Mouse (Mus musculus) limb, embryonic 15.5 days (tissue): Measurements from ENCODE around the gene Tmem222. TPM values are rescaled to one million over a fixed set of nuclear protein-coding genes. Genes with fewer than 3 reads are reported as not detected.

ENCODE experiments used
- ATAC-seq: fragments of 200-750 bp; cut with Nextera tagmentation; 2 replicates; pipeline ENCODE4 v1.8.0; 2017; ENCODE audit warnings: low read depth, moderate TSS enrichment; ENCODE audit not compliant: insufficient number of reproducible peaks, low FRiP score, low TSS enrichment
- H3K27ac ChIP-seq: fragments of 300-500 bp; sonication (generic); 2 replicates; pipeline ENCODE4 v1.5.1; 2015; ENCODE audit warnings: moderate library complexity, mild to moderate bottlenecking, inconsistent platforms
- H3K27me3 ChIP-seq: fragments of 300-500 bp; sonication (generic); 2 replicates; pipeline ENCODE4 v1.6.1; 2015; ENCODE audit warnings: inconsistent platforms
- H3K36me3 ChIP-seq: fragments of 300-500 bp; sonication (generic); 2 replicates; pipeline ENCODE4 v1.6.1; 2015; ENCODE audit warnings: inconsistent platforms
- H3K4me1 ChIP-seq: fragments of 300-500 bp; sonication (generic); 2 replicates; pipeline ENCODE4 v1.6.1; 2015; ENCODE audit warnings: inconsistent platforms
- H3K4me2 ChIP-seq: fragments of 300-500 bp; sonication (generic); 2 replicates; pipeline ENCODE4 v1.6.1; 2015; ENCODE audit warnings: mild to moderate bottlenecking, inconsistent platforms
- H3K4me3 ChIP-seq: fragments of 300-500 bp; sonication (generic); 2 replicates; pipeline ENCODE4 v1.5.1; 2015; ENCODE audit warnings: mild to moderate bottlenecking, inconsistent platforms
- H3K9ac ChIP-seq: fragments of 300-500 bp; sonication (generic); 2 replicates; pipeline ENCODE4 v1.6.1; 2015; ENCODE audit warnings: inconsistent platforms
- H3K9me3 ChIP-seq: fragments of 300-500 bp; sonication (generic); 2 replicates; pipeline ENCODE4 v1.6.1; 2016; ENCODE audit warnings: inconsistent platforms
- WGBS: fragments of 180-500 bp; shearing (Covaris S2); methylation state at CpG from one replicate; pipeline ENCODE4 v1.1.7; 2015; 5-methylcytosine and 5-hydroxymethylcytosine counted together
- polyA plus RNA-seq: library from polyadenylated mRNA; unstranded; fragments of >200 nt; fragmentation: Nextera tagmentation; extraction: Ambion mirVana; gene quantifications from 2 replicates; pipeline ENCODE4 v1.2.1, GENCODE M21; 2015

The Tmem222 gene
- polyA plus RNA-seq, 1 experiment from 2014 or later, result 81.6 TPM

- Histone ChIP-seq H3K9me3 (no peaks in the 10 kb centered on the region), H3K27me3 (no peaks in the 10 kb centered on the region), H3K4me3 (no peak overlapping the region), H3K36me3 (no peaks in the 10 kb centered on the region), H3K9ac (no peak overlapping the region), H3K27ac (peak overlapping the region; percentile 0; the same call in 1 of the 2 replicates), H3K4me2 (no peak overlapping the region), H3K4me1 (peaks cover 5% of the 10 kb centered on the region; the same call in 1 of the 2 replicates)
- peak; percentile 26; the same call in 1 of the 2 replicates for ATAC-seq
- 41% methylated on average over 8 of the region's 8 CpGs for WGBS
These were observed 48.0 kb downstream of the Tmem222 start for GRCm38 (mm10) chr4:133229582-133229981.

GRCm38 (mm10) chr4:133227636-133228035 lies 50.0 kb downstream of the Tmem222 start:
- Histone ChIP-seq H3K27me3 (no peaks in the 10 kb centered on the region), H3K4me1 (peaks cover 13% of the 10 kb centered on the region), H3K9ac (no peak overlapping the region), H3K27ac (no peak overlapping the region), H3K36me3 (no peaks in the 10 kb centered on the region), H3K4me3 (no peak overlapping the region), H3K4me2 (no peak overlapping the region), H3K9me3 (no peaks in the 10 kb centered on the region)
- WGBS, result 76% methylated on average over 8 of the region's 8 CpGs
- no peak for ATAC-seq

DNA sequence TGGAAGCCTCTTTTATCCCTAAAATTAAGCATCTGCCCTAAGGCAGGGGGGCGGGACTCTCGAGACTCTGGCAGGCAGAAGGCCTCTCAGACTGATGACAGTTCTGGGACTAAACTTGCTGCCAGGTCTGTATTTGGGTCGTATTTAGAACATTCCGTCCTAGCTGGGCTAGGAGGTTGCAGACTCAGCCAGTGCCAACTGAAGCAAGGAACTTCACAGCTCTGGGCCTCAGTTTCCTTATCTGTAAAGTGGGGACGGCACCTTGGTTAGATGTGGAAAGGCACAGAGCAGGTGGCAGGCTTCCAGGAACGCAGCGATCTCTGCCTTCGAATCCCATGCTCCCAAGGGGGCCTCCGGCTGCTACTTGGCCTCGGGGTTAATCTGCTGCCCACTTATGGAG lies 51.5 kb downstream of the Tmem222 start:
- H3K9me3 ChIP-seq, result no peaks in the 10 kb centered on the region
- no peak overlapping the region for H3K4me3 ChIP-seq
- WGBS, result 67% methylated on average over 10 of the region's 10 CpGs
- H3K4me2 ChIP-seq, result no peak overlapping the region
- H3K27me3 ChIP-seq, result peaks cover 10% of the 10 kb centered on the region; the same call in 1 of the 2 replicates
- no peak for ATAC-seq
- H3K36me3 ChIP-seq, result no peaks in the 10 kb centered on the region
- no peak overlapping the region for H3K27ac ChIP-seq
- H3K4me1 ChIP-seq, result peaks cover 17% of the 10 kb centered on the region
- no peak overlapping the region for H3K9ac ChIP-seq

- no peak overlapping the region for H3K9ac ChIP-seq
- no peak overlapping the region for H3K4me3 ChIP-seq
- H3K4me1 ChIP-seq, result peaks cover 17% of the 10 kb centered on the region
- H3K9me3 ChIP-seq, result no peaks in the 10 kb centered on the region
- WGBS, result 57% methylated on average over 5 of the region's 5 CpGs
- H3K27ac ChIP-seq, result no peak overlapping the region
- no peaks in the 10 kb centered on the region for H3K36me3 ChIP-seq
- ATAC-seq, result no peak
- H3K27me3 ChIP-seq, result peaks cover 17% of the 10 kb centered on the region; the same call in 1 of the 2 replicates
- H3K4me2 ChIP-seq, result no peak overlapping the region
These were observed 53.7 kb downstream of the Tmem222 start for GRCm38 (mm10) chr4:133223875-133224274.

DNA sequence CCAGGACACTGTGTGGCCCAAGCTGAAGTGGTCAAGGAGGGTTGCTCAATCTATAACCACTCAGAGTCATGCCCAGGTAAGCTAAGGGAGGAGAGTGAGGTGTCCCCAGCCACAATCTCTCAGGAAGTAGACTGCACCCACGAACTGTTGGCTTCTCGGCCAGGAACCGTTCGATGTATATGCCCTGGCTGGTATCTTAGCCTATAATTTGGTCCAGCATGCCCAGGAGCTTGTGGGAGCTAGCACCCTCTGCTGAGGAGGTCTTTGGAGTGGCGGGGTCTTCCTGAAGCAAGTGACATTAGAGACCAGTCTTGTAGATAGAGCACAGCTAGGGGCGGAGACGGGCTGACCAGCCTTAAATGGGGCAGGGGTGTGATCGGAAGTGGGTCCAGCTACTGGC lies 55.9 kb downstream of the Tmem222 start:
- Histone ChIP-seq H3K36me3 (no peaks in the 10 kb centered on the region), H3K27me3 (peaks cover 21% of the 10 kb centered on the region; the same call in 1 of the 2 replicates)

DNA sequence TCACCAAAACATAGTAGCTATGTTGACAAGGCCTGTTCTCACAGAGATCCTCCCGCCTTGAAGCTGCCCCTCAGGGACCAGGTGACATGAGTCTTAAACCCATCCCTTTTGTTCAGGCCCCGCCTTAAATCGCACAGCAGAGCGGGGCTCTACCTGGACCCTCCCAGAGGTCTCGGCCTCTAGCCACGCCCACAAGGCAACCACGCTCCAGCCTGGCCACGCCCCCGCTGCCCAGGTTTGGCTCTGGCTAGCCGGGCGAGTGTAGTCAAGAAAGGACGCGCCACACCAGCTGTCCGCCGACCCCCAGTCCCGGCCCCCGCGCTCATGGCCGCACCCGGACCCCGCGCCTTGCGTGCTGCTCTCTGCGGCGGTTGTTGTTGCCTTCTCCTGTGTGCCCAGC lies 56.9 kb downstream of the Tmem222 start:
- H3K27me3 ChIP-seq, result peaks cover 21% of the 10 kb centered on the region; the same call in 1 of the 2 replicates

More for the DNA sequence above, 55.9 kb downstream of the Tmem222 start:
- Histone ChIP-seq H3K9me3 (no peaks in the 10 kb centered on the region), H3K4me1 (peaks cover 17% of the 10 kb centered on the region), H3K27ac (no peak overlapping the region), H3K4me2 (no peak overlapping the region), H3K4me3 (no peak overlapping the region), H3K9ac (no peak overlapping the region)
- 86% methylated on average over 8 of the region's 8 CpGs for WGBS
- no peak for ATAC-seq

DNA sequence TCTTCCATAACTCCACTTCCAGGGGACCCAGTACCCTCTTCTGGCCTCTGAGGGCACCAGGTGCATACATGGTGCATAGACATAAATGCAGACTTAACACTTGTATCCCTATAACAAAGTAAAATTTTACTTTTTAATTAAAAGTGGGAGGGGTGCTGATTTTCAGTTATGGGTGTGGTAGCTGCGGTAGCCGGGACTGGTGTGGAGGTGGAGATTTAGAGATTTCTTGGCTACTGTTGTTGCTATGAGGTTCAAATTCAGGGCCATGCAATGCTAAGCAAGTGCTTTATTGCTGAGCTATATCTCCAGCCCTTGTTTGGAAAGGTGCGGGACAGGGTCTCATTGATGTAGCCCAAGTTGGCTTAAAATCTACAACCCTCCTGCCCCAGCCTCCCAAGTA lies 58.8 kb downstream of the Tmem222 start:
- Histone ChIP-seq H3K36me3 (no peaks in the 10 kb centered on the region), H3K27ac (no peak overlapping the region), H3K9me3 (no peaks in the 10 kb centered on the region), H3K27me3 (peaks cover 25% of the 10 kb centered on the region; the same call in 1 of the 2 replicates), H3K4me1 (peaks cover 12% of the 10 kb centered on the region), H3K4me2 (no peak overlapping the region), H3K9ac (no peak overlapping the region), H3K4me3 (no peak overlapping the region)
- no peak for ATAC-seq
- 84% methylated on average over 3 of the region's 3 CpGs for whole genome bisulfite sequencing

More for the DNA sequence above, 56.9 kb downstream of the Tmem222 start:
- no peak for ATAC-seq
- 3% methylated on average over 25 of the region's 25 CpGs for WGBS
- Histone ChIP-seq H3K4me3 (peak overlapping the region; percentile 38), H3K4me2 (peak overlapping the region; percentile 80), H3K9ac (peak overlapping the region; percentile 29; the same call in 1 of the 2 replicates), H3K9me3 (no peaks in the 10 kb centered on the region), H3K36me3 (no peaks in the 10 kb centered on the region), H3K27ac (no peak overlapping the region), H3K4me1 (peaks cover 17% of the 10 kb centered on the region)

- Histone ChIP-seq H3K4me3 (no peak overlapping the region), H3K27me3 (peaks cover 34% of the 10 kb centered on the region), H3K4me1 (peaks cover 21% of the 10 kb centered on the region), H3K27ac (no peak overlapping the region), H3K9ac (no peak overlapping the region), H3K36me3 (no peaks in the 10 kb centered on the region), H3K9me3 (no peaks in the 10 kb centered on the region), H3K4me2 (no peak overlapping the region)
- no peak for ATAC-seq
- 4% methylated on average over 5 of the region's 5 CpGs for WGBS
These were observed 60.0 kb downstream of the Tmem222 start for GRCm38 (mm10) chr4:133217641-133218040.

Other genes starting within 250 kb of the Tmem222 start
- 117 and 129 TPM in 2 replicates for gene Wasf2, start 147.3 kb downstream of the Tmem222 start, polyA plus RNA-seq
- gene Cd164l2, start 65.7 kb downstream of the Tmem222 start, polyA plus RNA-seq, result 3.6 and 5.2 TPM in 2 replicates
- not detected in 2 replicates for gene Gpr3, start 65.3 kb downstream of the Tmem222 start, polyA plus RNA-seq
- gene Map3k6, start 37.0 kb downstream of the Tmem222 start, polyA plus RNA-seq, result 21.3 and 21.4 TPM in 2 replicates
- 54.1 and 57.4 TPM in 2 replicates for gene Sytl1, start 14.7 kb downstream of the Tmem222 start, polyA plus RNA-seq
- 13.9 TPM in 2 replicates for gene Wdtc1, start 75.7 kb upstream of the Tmem222 start, polyA plus RNA-seq
- gene Slc9a1, start 91.9 kb upstream of the Tmem222 start, polyA plus RNA-seq, result 10.1 and 10.9 TPM in 2 replicates
- gene Tent5b, start 202.3 kb upstream of the Tmem222 start, polyA plus RNA-seq, result 11.8 and 12.6 TPM in 2 replicates
- 3.7 and 4.0 TPM in 2 replicates for gene Trnp1, start 220.8 kb upstream of the Tmem222 start, polyA plus RNA-seq
- gene Kdf1, start 241.2 kb upstream of the Tmem222 start, polyA plus RNA-seq, result 22.7 and 22.9 TPM in 2 replicates